Mouse (Mus musculus) Patski (cell line): Measurements from ENCODE around the gene Tctn1. TPM values are rescaled to one million over a fixed set of nuclear protein-coding genes. Genes with fewer than 3 reads are reported as not detected.

Experiments
- ATAC-seq: fragments of 100-300 bp; one replicate; pipeline ENCODE4 v1.8.0; 2021
- CTCF ChIA-PET: fragments of 350-600 bp; sonication (Branson Sonifier 250); formaldehyde crosslinking; loops from one replicate; lab custom pipeline; 2022; ENCODE audit warnings: inconsistent platforms; lab: Charles Lee
- POLR2A ChIA-PET: fragments of 350-600 bp; sonication (Branson Sonifier 250); formaldehyde crosslinking; loops from one replicate; lab custom pipeline; 2022; ENCODE audit warnings: antibody characterized with exemption, inconsistent platforms; lab: Charles Lee
- DNase-seq: peaks from one replicate; pipeline ENCODE4 v3.0.0-alpha.2; 2011; ENCODE audit warnings: low read depth, low spot score
- H3K27me3 ChIP-seq: fragments of 371-371 bp; one replicate; pipeline ENCODE4 v1.5.1; 2021
- CTCF ChIP-seq: fragments of 100-300 bp; IDR thresholded peaks from one replicate; pipeline ENCODE4 v1.5.1; 2021
- in situ Hi-C: fragments of 300-500 bp; cut with MboI; formaldehyde crosslinking; loops from 3 replicates; pipeline ENCODE4 v1.11.1; 2018; ENCODE audit warnings: low pct_unique_long_range_greater_than_20kb, mixed read lengths
- polyA plus RNA-seq: library from polyadenylated mRNA; unstranded; gene quantifications from one replicate; pipeline ENCODE4 v1.2.3, GENCODE M21; 2021

Tctn1 gene
- polyA plus RNA-seq, 1 experiment from 2014 or later: 50.7 TPM

GRCm38 (mm10) chr5:122280422-122280826 is 16.2 kb upstream of the Tctn1 start:
- POLR2A ChIA-PET: interaction anchor here (0.8 to 1.1 kb wide), 2 partner anchors 31 to 63 kb away, joined by 3 to 5 read pairs; no protein-coding TSS in a partner anchor
- no peak for TF ChIP-seq CTCF
- no peaks in the 10 kb centered on the region for H3K27me3 ChIP-seq
- no peak for ATAC-seq
- in situ Hi-C loops: loop anchor here (25.0 kb wide), 1 partner anchor 857 kb away; the partner anchor contains the start of genes Rhof and Setd1b
- CTCF ChIA-PET: interaction anchor here (1.0 to 2.8 kb wide), 5 partner anchors 12 to 63 kb away, joined by 3 to 11 read pairs (median 4); no protein-coding TSS in a partner anchor
- DNase-seq: no peak

- POLR2A ChIA-PET: interaction anchor here (0.8 to 1.1 kb wide), 2 partner anchors 31 to 64 kb away, joined by 3 to 5 read pairs; no protein-coding TSS in a partner anchor
- in situ Hi-C loops: loop anchor here (25.0 kb wide), 1 partner anchor 857 kb away; the partner anchor contains the start of genes Rhof and Setd1b
These were observed 15.7 kb upstream of the Tctn1 start for GRCm38 (mm10) chr5:122279799-122280421.

GRCm38 (mm10) chr5:122278946-122279345 is 14.7 kb upstream of the Tctn1 start:
- TF ChIP-seq CTCF: no peak
- ChIA-PET CTCF (interaction anchor here (2.8 kb wide), 1 partner anchor 65 kb away, joined by 11 read pairs; no protein-coding TSS in a partner anchor), POLR2A (no interaction called here)
- ATAC-seq (no peak), DNase-seq (no peak)
- in situ Hi-C loops: loop anchor here (25.0 kb wide), 1 partner anchor 858 kb away; the partner anchor contains the start of genes Rhof and Setd1b
- H3K27me3 ChIP-seq: no peaks in the 10 kb centered on the region

More at GRCm38 (mm10) chr5:122279799-122280421, 15.7 kb upstream of the Tctn1 start:
- CTCF ChIA-PET: interaction anchor here (1.0 to 2.8 kb wide), 5 partner anchors 12 to 64 kb away, joined by 3 to 11 read pairs (median 4); no protein-coding TSS in a partner anchor
- ATAC-seq (no peak), DNase-seq (no peak)
- no peaks in the 10 kb centered on the region for H3K27me3 ChIP-seq
- no peak for TF ChIP-seq CTCF

GRCm38 (mm10) chr5:122274785-122275184 is 10.5 kb upstream of the Tctn1 start:
- H3K27me3 ChIP-seq: no peaks in the 10 kb centered on the region
- in situ Hi-C loops: loop anchor here (25.0 kb wide), 1 partner anchor 863 kb away; the partner anchor contains the start of genes Rhof and Setd1b
- ATAC-seq: no peak
- TF ChIP-seq CTCF: no peak
- DNase-seq: no peak
- ChIA-PET POLR2A (no interaction called here), CTCF (interaction anchor here (1.8 to 2.0 kb wide), 2 partner anchors 11 to 50 kb away, joined by 4 to 6 read pairs; no protein-coding TSS in a partner anchor)

GRCm38 (mm10) chr5:122272821-122273220 is 8.6 kb upstream of the Tctn1 start:
- CTCF ChIA-PET: interaction anchor here (0.8 to 1.5 kb wide), 9 partner anchors 11 to 121 kb away, joined by 3 to 14 read pairs (median 3); partner anchors contain the start of gene Pptc7

GRCm38 (mm10) chr5:122268858-122269604 is 4.8 kb upstream of the Tctn1 start:
- in situ Hi-C loops: loop anchor here (5.0 kb wide), 1 partner anchor 78 kb away; no protein-coding TSS in a partner anchor
- no peak for TF ChIP-seq CTCF
- no peak for DNase-seq
- ATAC-seq: no peak
- POLR2A ChIA-PET: no interaction called here
- H3K27me3 ChIP-seq: no peaks in the 10 kb centered on the region
- CTCF ChIA-PET: interaction anchor here (1.1 to 7.2 kb wide), 3 partner anchors 12 to 76 kb away, joined by 5 to 90 read pairs (median 6); no protein-coding TSS in a partner anchor

More at GRCm38 (mm10) chr5:122272821-122273220, 8.6 kb upstream of the Tctn1 start:
- no peaks in the 10 kb centered on the region for H3K27me3 ChIP-seq
- ATAC-seq: no peak
- POLR2A ChIA-PET: interaction anchor here (0.6 to 2.0 kb wide), 3 partner anchors 27 to 71 kb away, joined by 3 to 6 read pairs (median 5); no protein-coding TSS in a partner anchor
- in situ Hi-C loops: no loop called here
- no peak for DNase-seq
- TF ChIP-seq CTCF: no peak

GRCm38 (mm10) chr5:122267899-122268298 is 3.6 kb upstream of the Tctn1 start:
- peak; percentile 74 for TF ChIP-seq CTCF
- in situ Hi-C loops: loop anchor here (5.0 kb wide), 1 partner anchor 79 kb away; no protein-coding TSS in a partner anchor
- ATAC-seq (no peak), DNase-seq (no peak)
- POLR2A ChIA-PET: no interaction called here
- CTCF ChIA-PET: interaction anchor here (0.7 to 7.2 kb wide), 10 partner anchors 13 to 122 kb away, joined by 3 to 90 read pairs (median 5); no protein-coding TSS in a partner anchor
- H3K27me3 ChIP-seq: no peaks in the 10 kb centered on the region

- ATAC-seq (no peak), DNase-seq (no peak)
- in situ Hi-C loops: loop anchor here (5.0 kb wide), 1 partner anchor 80 kb away; no protein-coding TSS in a partner anchor
- H3K27me3 ChIP-seq: no peaks in the 10 kb centered on the region
- POLR2A ChIA-PET: no interaction called here
- no peak for TF ChIP-seq CTCF
- CTCF ChIA-PET: interaction anchor here (0.9 to 7.2 kb wide), 7 partner anchors 53 to 125 kb away, joined by 3 to 90 read pairs (median 4); partner anchors contain the start of gene Arpc3
These were observed 2.9 kb upstream of the Tctn1 start for GRCm38 (mm10) chr5:122267136-122267535.

- H3K27me3 ChIP-seq: no peaks in the 10 kb centered on the region
- ATAC-seq (no peak), DNase-seq (no peak)
- CTCF ChIA-PET: interaction anchor here (0.8 to 7.2 kb wide), 3 partner anchors 80 to 100 kb away, joined by 3 to 90 read pairs (median 3); no protein-coding TSS in a partner anchor
- POLR2A ChIA-PET: no interaction called here
- in situ Hi-C loops: loop anchor here (5.0 kb wide), 1 partner anchor 81 kb away; no protein-coding TSS in a partner anchor
- TF ChIP-seq CTCF: peak; percentile 67
These were observed 1.7 kb upstream of the Tctn1 start for GRCm38 (mm10) chr5:122265942-122266341.
